Mouse (Mus musculus) neural tube, embryonic 12.5 days (tissue): Measurements from ENCODE around the gene Wrnip1. TPM values are rescaled to one million over a fixed set of nuclear protein-coding genes. Genes with fewer than 3 reads are reported as not detected.
"Not testable (repeated sequence)": the region's sequence is repeated elsewhere in the genome, so short reads cannot be mapped to it uniquely, and the experiment has no call there.

Experiments used
- ATAC-seq: fragments of 200-750 bp; cut with Nextera tagmentation; 2 replicates; pipeline ENCODE4 v1.8.0; 2017; ENCODE audit warnings: low read depth, mild to moderate bottlenecking, moderate TSS enrichment, moderate library complexity; ENCODE audit not compliant: low FRiP score
- H3K27ac ChIP-seq: fragments of 300-500 bp; sonication (generic); 2 replicates; pipeline ENCODE4 v1.5.1; 2016
- H3K27me3 ChIP-seq: fragments of 300-500 bp; sonication (generic); replicated peaks from 2 replicates; pipeline ENCODE4 v1.6.1; 2016; ENCODE audit warnings: mild to moderate bottlenecking
- H3K36me3 ChIP-seq: fragments of 300-500 bp; sonication (generic); 2 replicates; pipeline ENCODE4 v1.6.1; 2016; ENCODE audit warnings: mild to moderate bottlenecking
- H3K4me1 ChIP-seq: fragments of 300-500 bp; sonication (generic); 2 replicates; pipeline ENCODE4 v1.6.1; 2016
- H3K4me2 ChIP-seq: fragments of 300-500 bp; sonication (generic); replicated peaks from 2 replicates; pipeline ENCODE4 v1.6.1; 2016; ENCODE audit warnings: mild to moderate bottlenecking
- H3K4me3 ChIP-seq: fragments of 300-500 bp; sonication (generic); 2 replicates; pipeline ENCODE4 v1.5.1; 2016
- H3K9ac ChIP-seq: fragments of 300-500 bp; sonication (generic); 2 replicates; pipeline ENCODE4 v1.6.1; 2016; ENCODE audit warnings: mild to moderate bottlenecking
- H3K9me3 ChIP-seq: fragments of 300-500 bp; sonication (generic); 2 replicates; pipeline ENCODE4 v1.6.1; 2016; ENCODE audit warnings: mild to moderate bottlenecking
- WGBS: fragments of 180-500 bp; shearing (Covaris S2); methylation state at CpG from one replicate; pipeline ENCODE4 v1.1.7; 2016; 5-methylcytosine and 5-hydroxymethylcytosine counted together
- polyA plus RNA-seq: library from polyadenylated mRNA; unstranded; fragments of >200 nt; fragmentation: Nextera tagmentation; extraction: Ambion mirVana; gene quantifications from 2 replicates; pipeline ENCODE4 v1.2.1, GENCODE M21; 2016

Wrnip1 gene
- polyA plus RNA-seq, 1 experiment from 2014 or later = 40.8 TPM

- Histone ChIP-seq H3K4me1 (no peaks in the 10 kb centered on the region), H3K27me3 (no peaks in the 10 kb centered on the region), H3K4me3 (no peak overlapping the region), H3K36me3 (no peaks in the 10 kb centered on the region), H3K27ac (no peak overlapping the region), H3K9ac (no peak overlapping the region), H3K4me2 (no peak overlapping the region), H3K9me3 (no peaks in the 10 kb centered on the region)
- ATAC-seq = no peak
- whole genome bisulfite sequencing = 59% methylated on average over 1 of the region's 1 CpGs
Measured at GRCm38 (mm10) chr13:32839314-32839713, 37.5 kb downstream of the Wrnip1 start.

GRCm38 (mm10) chr13:32841349-32841748 lies 39.5 kb downstream of the Wrnip1 start:
- no peak overlapping the region for H3K9ac ChIP-seq
- H3K36me3 ChIP-seq = no peaks in the 10 kb centered on the region
- H3K4me3 ChIP-seq = no peak overlapping the region
- WGBS = 88% methylated on average over 3 of the region's 3 CpGs
- H3K4me2 ChIP-seq = no peak overlapping the region
- no peak for ATAC-seq
- no peak overlapping the region for H3K27ac ChIP-seq
- H3K4me1 ChIP-seq = no peaks in the 10 kb centered on the region
- H3K27me3 ChIP-seq = no peaks in the 10 kb centered on the region
- H3K9me3 ChIP-seq = no peaks in the 10 kb centered on the region

DNA sequence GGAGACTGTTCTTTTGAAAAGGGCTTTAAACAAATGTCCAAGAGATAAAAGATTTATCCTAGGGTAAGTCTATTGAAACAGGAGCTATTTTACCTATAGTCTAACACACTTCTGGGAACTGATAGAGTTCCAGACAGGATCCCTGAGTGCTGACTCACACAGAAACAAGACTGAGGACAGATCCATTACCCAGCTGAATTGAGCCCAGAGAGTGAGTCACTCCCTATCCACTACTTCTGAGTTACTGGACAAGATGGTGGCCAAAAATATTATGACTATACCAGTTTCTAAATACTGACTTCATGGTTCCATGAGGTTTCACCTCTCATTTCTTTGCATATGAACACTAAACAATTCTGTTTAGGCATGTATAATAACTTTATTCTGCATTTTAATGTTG lies 44.4 kb downstream of the Wrnip1 start:
- Histone ChIP-seq H3K9ac (no peak overlapping the region), H3K27me3 (no peaks in the 10 kb centered on the region), H3K9me3 (no peaks in the 10 kb centered on the region), H3K4me2 (no peak overlapping the region), H3K27ac (no peak overlapping the region), H3K4me3 (no peak overlapping the region), H3K36me3 (no peaks in the 10 kb centered on the region), H3K4me1 (no peaks in the 10 kb centered on the region)
- ATAC-seq = no peak

- Histone ChIP-seq H3K27me3 (no peaks in the 10 kb centered on the region), H3K4me3 (no peak overlapping the region), H3K4me1 (no peaks in the 10 kb centered on the region), H3K4me2 (no peak overlapping the region), H3K9ac (no peak overlapping the region), H3K36me3 (no peaks in the 10 kb centered on the region), H3K9me3 (no peaks in the 10 kb centered on the region), H3K27ac (no peak overlapping the region)
- no peak for ATAC-seq
- 45% methylated on average over 4 of the region's 4 CpGs for WGBS
Measured at GRCm38 (mm10) chr13:32849092-32849491, 47.3 kb downstream of the Wrnip1 start.

DNA sequence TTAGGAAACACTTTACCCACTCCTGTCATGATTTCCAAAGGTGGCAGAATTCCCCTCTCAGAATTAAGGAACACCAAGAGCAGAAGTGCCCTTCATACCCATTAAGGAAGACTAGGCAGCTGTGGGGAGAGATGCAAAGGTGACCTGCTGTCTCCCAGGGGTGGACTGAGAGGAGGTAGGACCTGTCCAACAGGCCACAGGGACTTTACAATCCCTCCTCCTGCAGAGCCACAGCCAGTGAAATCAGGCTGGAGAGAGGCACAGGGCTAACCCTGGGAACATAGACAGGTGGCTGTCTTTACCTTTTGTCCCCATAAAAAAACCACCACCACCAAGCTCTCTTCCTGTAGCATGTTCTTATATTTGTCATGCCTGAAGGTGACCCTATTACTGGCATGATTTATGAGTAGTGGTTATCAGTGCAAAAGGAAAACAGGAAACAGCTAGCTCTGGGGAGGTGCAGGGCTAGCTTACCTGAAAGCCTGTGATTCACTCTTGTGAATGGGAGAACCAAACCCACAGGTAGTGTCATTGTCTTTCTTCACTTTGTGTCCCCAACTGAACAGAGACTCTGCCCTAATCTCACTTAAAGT lies 47.8 kb downstream of the Wrnip1 start:
- no peak for ATAC-seq
- H3K4me3 ChIP-seq = no peak overlapping the region
- H3K4me2 ChIP-seq = no peak overlapping the region

GRCm38 (mm10) chr13:32850156-32850555 lies 48.3 kb downstream of the Wrnip1 start:
- H3K27me3 ChIP-seq = no peaks in the 10 kb centered on the region
- H3K9ac ChIP-seq = no peak overlapping the region
- H3K27ac ChIP-seq = no peak overlapping the region
- no peak for ATAC-seq
- H3K9me3 ChIP-seq = no peaks in the 10 kb centered on the region
- H3K36me3 ChIP-seq = no peaks in the 10 kb centered on the region
- 95% methylated on average over 1 of the region's 1 CpGs for WGBS
- no peak overlapping the region for H3K4me2 ChIP-seq
- no peaks in the 10 kb centered on the region for H3K4me1 ChIP-seq
- no peak overlapping the region for H3K4me3 ChIP-seq

More for the DNA sequence above, 47.8 kb downstream of the Wrnip1 start:
- no peaks in the 10 kb centered on the region for H3K36me3 ChIP-seq
- H3K9me3 ChIP-seq = no peaks in the 10 kb centered on the region
- H3K27ac ChIP-seq = no peak overlapping the region
- no peaks in the 10 kb centered on the region for H3K27me3 ChIP-seq
- H3K4me1 ChIP-seq = no peaks in the 10 kb centered on the region
- no peak overlapping the region for H3K9ac ChIP-seq

GRCm38 (mm10) chr13:32850668-32851404 lies 49.0 kb downstream of the Wrnip1 start, which contains the start of gene Serpinb1a:
TSS of gene Serpinb1a (minus strand) at chr13:32851185.
- Histone ChIP-seq H3K36me3 (no peaks in the 10 kb centered on the region), H3K4me2 (no peak within 1 kb of the TSS), H3K27ac (no peak within 1 kb of the TSS), H3K27me3 (no peaks in the 10 kb centered on the region), H3K4me3 (no peak within 1 kb of the TSS), H3K9me3 (no peaks in the 10 kb centered on the region), H3K4me1 (no peaks in the 10 kb centered on the region), H3K9ac (no peak within 1 kb of the TSS)
- WGBS = 55% methylated on average over 10 of the region's 10 CpGs
- no peak for ATAC-seq

- Histone ChIP-seq H3K9me3 (no peaks in the 10 kb centered on the region), H3K4me3 (no peak overlapping the region), H3K9ac (no peak overlapping the region), H3K4me2 (no peak overlapping the region), H3K4me1 (no peaks in the 10 kb centered on the region), H3K36me3 (no peaks in the 10 kb centered on the region), H3K27ac (no peak overlapping the region), H3K27me3 (no peaks in the 10 kb centered on the region)
- ATAC-seq = peak; percentile 82
- WGBS = 13% methylated on average over 7 of the region's 7 CpGs
Measured at GRCm38 (mm10) chr13:32851967-32852366, 50.1 kb downstream of the Wrnip1 start.

DNA sequence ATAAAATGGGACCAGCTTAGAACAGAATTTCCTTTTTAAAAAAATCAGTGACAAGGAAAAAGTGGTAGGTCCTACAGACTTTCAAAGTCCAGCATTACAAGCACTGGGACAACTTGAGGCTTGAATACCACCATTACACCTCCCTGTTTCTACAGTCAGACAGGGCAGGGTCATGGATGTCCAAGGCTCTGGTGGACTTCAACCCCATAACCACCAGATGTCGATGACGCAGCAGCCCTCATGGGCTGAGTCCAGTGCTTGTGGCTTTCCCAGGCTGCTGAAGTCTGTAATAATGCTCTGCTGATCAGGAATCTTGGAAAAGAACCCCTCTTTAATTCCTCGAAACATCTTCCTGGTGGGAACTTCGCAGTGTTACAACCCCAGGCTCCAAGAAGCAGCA lies 50.7 kb downstream of the Wrnip1 start:
- H3K9ac ChIP-seq = no peak overlapping the region
- no peak for ATAC-seq
- 96% methylated on average over 4 of the region's 4 CpGs for WGBS
- no peaks in the 10 kb centered on the region for H3K4me1 ChIP-seq
- H3K27ac ChIP-seq = no peak overlapping the region
- H3K4me2 ChIP-seq = no peak overlapping the region
- H3K9me3 ChIP-seq = no peaks in the 10 kb centered on the region
- H3K4me3 ChIP-seq = no peak overlapping the region
- H3K27me3 ChIP-seq = no peaks in the 10 kb centered on the region
- H3K36me3 ChIP-seq = no peaks in the 10 kb centered on the region

GRCm38 (mm10) chr13:32853073-32853472 lies 51.2 kb downstream of the Wrnip1 start:
- Histone ChIP-seq H3K4me1 (no peaks in the 10 kb centered on the region), H3K9ac (no peak overlapping the region), H3K4me3 (no peak overlapping the region), H3K9me3 (no peaks in the 10 kb centered on the region), H3K27me3 (no peaks in the 10 kb centered on the region), H3K36me3 (no peaks in the 10 kb centered on the region), H3K27ac (no peak overlapping the region), H3K4me2 (no peak overlapping the region)
- 69% methylated on average over 2 of the region's 2 CpGs for WGBS
- ATAC-seq = no peak

GRCm38 (mm10) chr13:32860821-32861220 lies 59.0 kb downstream of the Wrnip1 start:
- no peak for ATAC-seq

DNA sequence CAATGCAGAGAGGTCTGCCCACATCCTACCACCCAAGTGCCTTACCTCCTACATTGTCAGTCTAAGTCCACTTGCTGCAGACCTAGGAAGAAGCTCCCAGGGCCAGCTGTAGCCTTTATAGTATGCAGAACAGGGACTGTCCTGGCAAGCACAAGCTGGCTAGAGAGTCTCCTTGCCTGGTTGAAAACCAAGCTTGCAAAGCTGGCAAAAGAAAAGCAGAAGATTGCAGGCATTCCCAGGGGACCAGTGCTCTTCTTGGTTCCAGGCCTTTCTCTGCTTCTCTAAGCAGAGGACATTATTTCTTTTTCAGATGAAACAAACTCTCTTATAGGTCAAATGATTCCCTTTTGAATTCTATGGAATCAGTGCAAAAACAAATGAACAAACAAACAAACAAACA lies 61.6 kb downstream of the Wrnip1 start:
- no peak for ATAC-seq

More at GRCm38 (mm10) chr13:32860821-32861220, 59.0 kb downstream of the Wrnip1 start:
- no peak overlapping the region for H3K27ac ChIP-seq
- H3K4me1 ChIP-seq = no peaks in the 10 kb centered on the region
- H3K4me3 ChIP-seq = no peak overlapping the region
- no peaks in the 10 kb centered on the region for H3K36me3 ChIP-seq
- WGBS = 89% methylated on average over 3 of the region's 3 CpGs
- no peaks in the 10 kb centered on the region for H3K9me3 ChIP-seq
- H3K27me3 ChIP-seq = no peaks in the 10 kb centered on the region
- no peak overlapping the region for H3K4me2 ChIP-seq
- no peak overlapping the region for H3K9ac ChIP-seq

DNA sequence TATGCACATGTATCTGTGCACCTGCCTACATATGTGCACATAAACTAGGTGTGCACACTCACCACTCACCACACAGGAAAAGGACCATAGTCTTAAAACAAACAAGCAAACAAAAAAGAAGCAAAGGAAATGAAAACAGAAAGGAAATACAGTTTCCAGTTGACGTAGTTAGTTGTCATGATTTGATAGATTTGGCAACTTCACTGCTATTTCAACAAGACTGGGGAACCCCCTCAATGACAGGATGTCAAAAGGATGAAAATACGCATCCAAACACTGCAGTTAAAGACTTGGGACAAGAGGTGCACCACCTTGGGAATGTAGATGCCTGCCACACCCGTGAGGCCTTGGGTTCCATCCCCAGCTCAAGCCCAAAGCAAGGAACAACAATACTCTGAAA lies 62.7 kb downstream of the Wrnip1 start:
- H3K9ac ChIP-seq, H3K4me1 ChIP-seq, H3K36me3 ChIP-seq, H3K27ac ChIP-seq, H3K4me2 ChIP-seq, H3K4me3 ChIP-seq, H3K27me3 ChIP-seq, ATAC-seq, H3K9me3 ChIP-seq: not testable (repeated sequence)
- WGBS = 91% methylated on average over 3 of the region's 3 CpGs

More for the DNA sequence above, 61.6 kb downstream of the Wrnip1 start:
- no peak overlapping the region for H3K4me2 ChIP-seq
- no peaks in the 10 kb centered on the region for H3K4me1 ChIP-seq
- no peaks in the 10 kb centered on the region for H3K9me3 ChIP-seq
- H3K4me3 ChIP-seq = no peak overlapping the region
- no peak overlapping the region for H3K27ac ChIP-seq
- no peaks in the 10 kb centered on the region for H3K27me3 ChIP-seq
- no peak overlapping the region for H3K9ac ChIP-seq
- no peaks in the 10 kb centered on the region for H3K36me3 ChIP-seq
